Mouse (Mus musculus) lung, postnatal 0 days (tissue): ENCODE results near the gene Myoz1. TPM values are rescaled to one million over a fixed set of nuclear protein-coding genes. Genes with fewer than 3 reads are reported as not detected.

ENCODE experiments used
- ATAC-seq: fragments of 200-750 bp; cut with Nextera tagmentation; 2 replicates; pipeline ENCODE4 v1.8.0; 2017; ENCODE audit warnings: moderate library complexity
- DNase-seq: peaks from one replicate; pipeline ENCODE4 v3.0.0-alpha.2; 2016; ENCODE audit warnings: low spot score
- H3K27ac ChIP-seq: fragments of 300-500 bp; sonication (generic); 2 replicates; pipeline ENCODE4 v1.5.1; 2014; ENCODE audit warnings: antibody characterized with exemption, mild to moderate bottlenecking, low read length, mixed read lengths
- H3K27me3 ChIP-seq: fragments of 300-500 bp; sonication (generic); replicated peaks from 2 replicates; pipeline ENCODE4 v1.6.1; 2014; ENCODE audit warnings: low read length, mixed read lengths; ENCODE audit not compliant: insufficient read depth
- H3K36me3 ChIP-seq: fragments of 300-500 bp; sonication (generic); 2 replicates; pipeline ENCODE4 v1.6.1; 2014; ENCODE audit warnings: low read length, mixed read lengths; ENCODE audit not compliant: insufficient read depth
- H3K4me1 ChIP-seq: fragments of 300-500 bp; sonication (generic); 2 replicates; pipeline ENCODE4 v1.6.1; 2014; ENCODE audit warnings: antibody characterized with exemption, low read depth, low read length, mixed read lengths; ENCODE audit not compliant: insufficient read depth
- H3K4me2 ChIP-seq: fragments of 300-500 bp; sonication (generic); replicated peaks from 2 replicates; pipeline ENCODE4 v1.6.1; 2014; ENCODE audit warnings: low read depth, mild to moderate bottlenecking, low read length, moderate library complexity, mixed read lengths
- H3K4me3 ChIP-seq: fragments of 300-500 bp; sonication (generic); 2 replicates; pipeline ENCODE4 v1.5.1; 2014; ENCODE audit warnings: low read depth, low read length
- H3K9ac ChIP-seq: fragments of 300-500 bp; sonication (generic); replicated peaks from 2 replicates; pipeline ENCODE4 v1.6.1; 2014; ENCODE audit warnings: low read depth, mild to moderate bottlenecking
- H3K9me3 ChIP-seq: fragments of 300-500 bp; sonication (generic); 2 replicates; pipeline ENCODE4 v1.6.1; 2016; ENCODE audit warnings: low read length, mixed read lengths
- CTCF ChIP-seq: IDR thresholded peaks from 2 replicates; pipeline ENCODE4 v1.5.1; 2016; ENCODE audit warnings: antibody characterized with exemption, mild to moderate bottlenecking
- EP300 ChIP-seq: IDR thresholded peaks from 2 replicates; pipeline ENCODE4 v1.6.1; 2016; ENCODE audit warnings: antibody characterized with exemption, mild to moderate bottlenecking, control low read depth
- WGBS: fragments of 180-500 bp; shearing (Covaris S2); extraction: QIAGEN DNeasy Blood & Tissue Kit; methylation state at CpG from one replicate; pipeline ENCODE4 v1.1.7; 2014; 5-methylcytosine and 5-hydroxymethylcytosine counted together
- polyA plus RNA-seq: library from polyadenylated mRNA; unstranded; fragments of >200 nt; fragmentation: Nextera tagmentation; extraction: Ambion mirVana; gene quantifications from 2 replicates; pipeline ENCODE4 v1.2.1, GENCODE M21; 2015

Myoz1 gene
- polyA plus RNA-seq, 1 experiment from 2014 or later = 0.38 TPM

DNA sequence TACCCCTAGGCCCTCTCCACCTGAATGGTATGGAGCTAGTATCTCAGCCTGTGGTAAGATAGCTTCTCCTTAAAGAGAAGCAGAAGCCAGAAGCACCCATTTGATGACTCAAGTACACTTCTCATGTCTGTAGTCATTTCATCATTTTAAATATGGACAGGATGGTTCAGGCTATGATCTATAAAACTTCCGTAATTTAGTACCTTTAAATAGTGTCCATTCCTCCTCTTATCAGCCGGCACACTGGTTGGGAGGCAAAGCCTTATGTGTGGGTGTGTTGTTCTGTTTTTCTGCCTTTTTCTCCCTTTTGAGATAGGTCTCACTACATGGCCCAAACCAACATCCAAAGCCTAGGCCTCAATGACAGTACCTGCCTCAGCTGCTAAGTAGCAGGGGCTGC is 42.2 kb upstream of the Myoz1 start:
- TF ChIP-seq EP300 = no peak
- TF ChIP-seq CTCF = no peak
- DNase-seq (no peak), ATAC-seq (no peak)
- Histone ChIP-seq H3K4me2 (no peak overlapping the region), H3K9ac (no peak overlapping the region), H3K4me1 (peaks cover 23% of the 10 kb centered on the region), H3K36me3 (no peaks in the 10 kb centered on the region), H3K9me3 (no peaks in the 10 kb centered on the region), H3K27me3 (no peaks in the 10 kb centered on the region), H3K4me3 (no peak overlapping the region), H3K27ac (no peak overlapping the region)
- 90% methylated on average over 2 of the region's 2 CpGs for WGBS

DNA sequence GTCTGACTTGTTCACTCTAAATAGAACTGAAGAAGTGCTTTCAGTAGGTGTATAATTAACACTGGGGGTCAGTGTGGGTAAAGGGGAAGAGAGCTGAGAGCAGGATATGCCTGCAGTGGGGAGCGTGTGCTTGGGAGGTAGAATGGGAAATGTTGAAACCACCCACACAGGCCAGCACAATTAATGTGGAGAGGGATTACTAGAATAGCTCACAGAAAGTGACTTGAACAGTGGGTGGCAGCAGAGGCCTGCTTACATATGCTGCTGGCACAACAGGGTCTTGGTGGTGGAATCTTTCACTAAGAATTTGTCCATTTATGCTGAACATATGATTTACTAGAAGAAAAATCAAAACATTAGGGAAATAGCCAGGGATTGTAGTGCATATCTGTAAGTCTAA is 40.6 kb upstream of the Myoz1 start:
- Histone ChIP-seq H3K4me2 (peak overlapping the region; percentile 81), H3K27me3 (no peaks in the 10 kb centered on the region), H3K27ac (no peak overlapping the region), H3K36me3 (peaks cover 3% of the 10 kb centered on the region; the same call in 1 of the 2 replicates), H3K9me3 (no peaks in the 10 kb centered on the region), H3K4me1 (peaks cover 23% of the 10 kb centered on the region), H3K4me3 (no peak overlapping the region), H3K9ac (no peak overlapping the region)
- DNase-seq = peak; percentile 86
- TF ChIP-seq CTCF (peak; percentile 75), EP300 (no peak)
- WGBS = 0% methylated on average over 1 of the region's 1 CpGs
- ATAC-seq = peak; percentile 24

DNA sequence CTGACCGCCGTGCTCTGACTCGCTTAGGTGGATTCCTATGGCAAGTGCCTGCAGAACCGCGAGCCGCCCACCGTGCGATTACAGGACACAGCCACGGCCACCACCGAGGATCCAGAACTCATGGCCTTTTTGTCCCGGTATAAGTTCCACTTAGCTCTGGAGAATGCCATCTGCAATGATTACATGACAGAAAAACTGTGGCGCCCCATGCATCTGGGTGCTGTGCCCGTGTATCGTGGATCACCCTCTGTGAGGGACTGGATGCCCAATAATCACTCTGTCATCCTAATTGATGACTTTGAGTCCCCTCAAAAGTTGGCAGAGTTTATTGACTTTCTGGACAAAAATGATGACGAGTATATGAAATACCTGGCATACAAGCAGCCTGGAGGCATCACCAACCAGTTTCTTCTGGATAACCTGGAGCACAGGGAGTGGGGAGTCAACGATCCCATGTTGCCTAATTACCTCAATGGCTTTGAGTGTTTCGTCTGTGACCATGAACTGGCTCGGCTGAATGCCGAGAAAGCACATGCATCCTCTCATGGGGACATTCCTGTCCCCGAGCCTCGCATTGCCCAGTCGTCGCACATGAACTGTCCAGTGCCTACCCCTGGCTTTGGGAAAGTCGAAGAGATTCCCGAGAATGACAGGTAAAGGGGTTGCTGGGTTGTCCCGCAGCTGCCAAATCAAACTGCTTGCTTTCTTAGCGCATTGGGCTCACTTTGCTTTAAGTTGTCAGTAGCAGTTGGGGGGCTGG is 39.6 kb upstream of the Myoz1 start:
- Histone ChIP-seq H3K9me3 (no peaks in the 10 kb centered on the region), H3K27ac (peak overlapping the region; percentile 96), H3K9ac (peak overlapping the region; percentile 82), H3K27me3 (no peaks in the 10 kb centered on the region), H3K36me3 (peaks cover 3% of the 10 kb centered on the region; the same call in 1 of the 2 replicates), H3K4me2 (peak overlapping the region; percentile 81), H3K4me3 (peak overlapping the region; percentile 95), H3K4me1 (peaks cover 16% of the 10 kb centered on the region)
- no peak for TF ChIP-seq EP300
- TF ChIP-seq CTCF = no peak
- DNase-seq = peak; percentile 50
- no peak for ATAC-seq
- 10% methylated on average over 27 of the region's 27 CpGs for WGBS

DNA sequence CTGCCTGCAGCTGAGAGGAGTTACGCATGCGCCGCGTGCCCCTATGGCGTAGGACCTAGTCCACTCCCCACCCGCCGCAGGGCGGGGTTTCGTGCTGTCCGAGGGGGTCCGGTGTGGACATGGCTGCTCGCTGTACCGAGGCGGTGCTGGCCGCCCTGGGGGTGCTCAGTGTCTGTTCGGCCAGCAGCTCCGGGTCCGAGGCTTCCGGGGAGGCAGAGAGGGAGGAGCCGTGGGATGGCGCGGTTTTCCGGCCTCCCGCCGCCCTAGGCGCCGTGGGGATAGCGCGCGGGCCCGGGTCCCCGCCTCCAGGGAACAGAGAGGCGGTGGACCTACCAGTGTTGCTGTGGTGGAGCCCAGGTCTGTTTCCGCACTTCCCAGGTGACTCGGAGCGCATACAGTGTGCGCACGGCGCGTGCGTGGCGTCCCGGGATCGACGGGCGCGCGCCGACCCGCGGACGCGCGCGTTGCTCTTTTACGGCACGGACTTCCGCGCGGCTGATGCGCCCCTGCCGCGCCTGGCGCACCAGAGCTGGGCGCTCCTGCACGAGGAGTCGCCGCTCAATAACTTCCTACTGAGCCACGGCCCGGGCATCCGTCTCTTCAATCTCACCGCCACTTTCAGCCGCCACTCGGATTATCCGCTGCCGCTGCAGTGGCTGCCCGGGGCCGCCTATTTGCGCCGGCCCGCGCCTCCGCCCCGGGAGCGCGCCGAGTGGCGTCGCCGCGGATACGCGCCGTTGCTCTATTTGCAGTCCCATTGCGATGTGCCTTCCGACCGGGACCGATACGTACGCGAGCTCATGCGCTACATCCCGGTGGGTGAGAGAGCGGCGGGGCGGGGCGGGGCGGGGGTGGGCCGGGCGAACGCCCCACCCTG is 38.8 kb upstream of the Myoz1 start, which contains the start of gene Fut11:
TSS of gene Fut11 (plus strand) at position 85 of the 877 bp plus-strand sequence.
- Histone ChIP-seq H3K4me2 (peak within 1 kb of the TSS; percentile 81), H3K27me3 (no peaks in the 10 kb centered on the region), H3K36me3 (peaks cover 4% of the 10 kb centered on the region; the same call in 1 of the 2 replicates), H3K4me3 (peak within 1 kb of the TSS; percentile 95), H3K9me3 (no peaks in the 10 kb centered on the region), H3K4me1 (peaks cover 16% of the 10 kb centered on the region), H3K9ac (peak within 1 kb of the TSS; percentile 82), H3K27ac (peak within 1 kb of the TSS; percentile 96)
- TF ChIP-seq EP300 = no peak
- no peak for TF ChIP-seq CTCF
- WGBS = under 1% methylated on average over 96 of the region's 111 CpGs
- ATAC-seq (peak; percentile 91), DNase-seq (peak; percentile 95)

DNA sequence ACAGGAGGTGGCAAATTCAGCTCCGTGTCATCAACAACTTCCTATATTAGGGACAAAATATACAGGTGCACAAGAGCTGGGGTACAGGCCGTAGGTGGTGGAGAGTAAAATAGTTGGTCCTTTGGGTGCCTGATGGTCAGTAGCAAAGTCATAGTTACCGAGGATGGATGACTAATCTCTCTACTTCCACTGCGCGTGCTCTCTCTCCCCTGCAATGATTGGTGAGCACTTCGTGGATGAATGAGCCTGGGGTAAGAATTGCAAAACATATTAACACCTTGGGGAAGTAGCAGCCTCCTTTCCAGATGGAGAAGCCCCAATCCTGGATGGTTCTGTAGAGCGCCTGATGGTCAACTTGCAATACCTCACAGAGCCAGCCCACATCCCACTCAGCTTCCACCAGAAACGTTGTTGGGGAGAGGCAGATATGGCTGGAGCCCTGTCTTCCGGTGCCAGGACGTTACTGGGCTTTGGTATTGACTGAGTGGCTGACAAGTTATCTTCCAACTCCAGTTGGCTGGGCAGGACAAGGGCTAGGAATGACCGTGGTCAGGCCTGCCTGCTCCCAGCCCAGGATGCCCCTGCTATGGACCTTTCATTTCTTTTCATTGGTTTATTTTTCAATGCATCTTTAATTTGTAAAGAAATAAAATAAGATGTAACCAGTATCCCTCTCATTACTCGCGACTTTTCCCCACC is 38.0 kb upstream of the Myoz1 start:
- ATAC-seq (no peak), DNase-seq (no peak)
- Histone ChIP-seq H3K4me3 (peak overlapping the region; percentile 95), H3K36me3 (peaks cover 12% of the 10 kb centered on the region), H3K9me3 (no peaks in the 10 kb centered on the region), H3K27ac (peak overlapping the region; percentile 96), H3K27me3 (no peaks in the 10 kb centered on the region), H3K4me1 (peaks cover 16% of the 10 kb centered on the region), H3K4me2 (peak overlapping the region; percentile 81), H3K9ac (peak overlapping the region; percentile 82)
- no peak for TF ChIP-seq EP300
- no peak for TF ChIP-seq CTCF
- 44% methylated on average over 13 of the region's 13 CpGs for WGBS
